Mouse (Mus musculus) induced T-regulatory cell, adult 2 months (primary cell): ENCODE measurements around the gene Krt27.
A peak's percentile ranks its signal among the peaks of the same experiment; 100 is the strongest.

Experiments used
- DNase-seq: peaks from one replicate; pipeline ENCODE4 v3.0.0-alpha.2; 2012; ENCODE audit warnings: low read depth

The Krt27 gene

GRCm38 (mm10) chr11:99322851-99323250 lies 28.1 kb downstream of the Krt27 start, which contains the start of gene Krt25:
Krt25 (minus strand) TSS chr11:99322951.
- no peak for DNase-seq

- DNase-seq: no peak
These were observed 29.8 kb downstream of the Krt27 start for GRCm38 (mm10) chr11:99321094-99321493.

- DNase-seq: no peak
These were observed 31.8 kb downstream of the Krt27 start for GRCm38 (mm10) chr11:99319127-99319526.

GRCm38 (mm10) chr11:99316543-99316942 lies 34.4 kb downstream of the Krt27 start:
- no peak for DNase-seq

- no peak for DNase-seq
These were observed 36.3 kb downstream of the Krt27 start for GRCm38 (mm10) chr11:99314594-99314993.

GRCm38 (mm10) chr11:99310882-99311281 lies 40.0 kb downstream of the Krt27 start:
- DNase-seq: peak; percentile 83

GRCm38 (mm10) chr11:99307579-99307978 lies 43.3 kb downstream of the Krt27 start:
- DNase-seq: peak; percentile 83
